Comparison of ENCODE assay signal across 21 mouse cellular contexts in genomic region chr16:33894449-33894848, GRCm38 (mm10).
DNase-seq lines count a peak whose midpoint lies in the region; ATAC-seq and TF ChIP-seq lines count a peak whose summit lies in the region.
"Had no signal": no experiment of that assay in that cellular context is flagged by ENCODE, and none has a peak within 500 bp of the region (broad histone marks: within the 10 kb centered on the region; RNA-seq: fewer than 3 reads in every experiment).

No protein-coding gene starts in this region.

- peaks cover 30% of the 10 kb centered on the region for H3K4me1 ChIP-seq in kidney, adult 2 months (ENCODE audit: control insufficient read depth, insufficient read depth, low read length)
- H3K4me1 ChIP-seq in kidney, embryonic 14.5 days (ENCODE audit: control insufficient read depth, insufficient read depth, low read length): peaks cover 32% of the 10 kb centered on the region
- peaks cover 46% of the 10 kb centered on the region for H3K4me1 ChIP-seq in bone marrow macrophage, adult 2 months (ENCODE audit: control insufficient read depth, insufficient read depth, low read length)
- H3K4me1 ChIP-seq in liver, embryonic 16.5 days (ENCODE audit: control insufficient read depth, low read depth, low read length): peaks cover 27% of the 10 kb centered on the region

- no peaks in the 10 kb centered on the region for H3K9me3 ChIP-seq in kidney, embryonic 14.5 days (ENCODE audit: control insufficient read depth, low read length)
- no peaks in the 10 kb centered on the region for H3K9me3 ChIP-seq in liver, embryonic 16.5 days (replicated peaks; ENCODE audit: control insufficient read depth, low read length)
- H3K9me3 ChIP-seq: forebrain, embryonic 12.5 days; midbrain, embryonic 10.5 days had no signal

- H3K4me2 ChIP-seq in kidney, embryonic 14.5 days (replicated peaks; ENCODE audit: low read depth, low read length): no peak overlapping the region
- H3K4me2 ChIP-seq in liver, embryonic 16.5 days (ENCODE audit: low read depth, low read length): no peak overlapping the region
- H3K4me2 ChIP-seq: forebrain, embryonic 12.5 days had no signal

- no peak for TF ChIP-seq CTCF in kidney, adult 2 months (conservative IDR thresholded peaks at IDR 0.05; ENCODE audit: insufficient read depth, insufficient read length, low read depth, low read length)
- no peak for TF ChIP-seq CTCF in bone marrow macrophage, adult 2 months (IDR thresholded peaks at IDR 0.05; ENCODE audit: low read depth, low read length)

- no peak overlapping the region for H3K4me3 ChIP-seq in kidney, adult 2 months (ENCODE audit: insufficient read depth, low read depth, low read length)
- no peak overlapping the region for H3K4me3 ChIP-seq in kidney, embryonic 14.5 days (ENCODE audit: low read length)
- no peak overlapping the region for H3K4me3 ChIP-seq in bone marrow macrophage, adult 2 months (ENCODE audit: insufficient read depth, low read length)
- H3K4me3 ChIP-seq in liver, embryonic 16.5 days (ENCODE audit: low read depth, low read length): no peak overlapping the region
- H3K4me3 ChIP-seq: forebrain, embryonic 12.5 days; midbrain, embryonic 10.5 days had no signal

- no peaks in the 10 kb centered on the region for H3K27me3 ChIP-seq in kidney, adult 2 months (replicated peaks; ENCODE audit: control insufficient read depth, insufficient read depth, low read length)
- H3K27me3 ChIP-seq in kidney, embryonic 14.5 days (ENCODE audit: control insufficient read depth, insufficient read depth, low read length): no peaks in the 10 kb centered on the region
- H3K27me3 ChIP-seq in liver, embryonic 16.5 days (ENCODE audit: control insufficient read depth, insufficient read depth, low read depth, low read length): no peaks in the 10 kb centered on the region
- H3K27me3 ChIP-seq: forebrain, embryonic 12.5 days had no signal

- H3K9ac ChIP-seq in kidney, embryonic 14.5 days (ENCODE audit: low read depth, low read length): no peak overlapping the region
- no peak overlapping the region for H3K9ac ChIP-seq in liver, embryonic 16.5 days (ENCODE audit: low read depth, low read length)
- H3K9ac ChIP-seq: forebrain, embryonic 12.5 days had no signal

- TF ChIP-seq POLR2A in kidney, adult 2 months (IDR thresholded peaks at IDR 0.05; ENCODE audit: low read depth, low read length): no peak
- no peak for TF ChIP-seq POLR2A in bone marrow macrophage, adult 2 months (IDR thresholded peaks at IDR 0.05; ENCODE audit: borderline replicate concordance, low read depth, low read length)

- DNase-seq in kidney, adult 2 months: no peak
- peak; percentile 38 for DNase-seq in 3T3-L1 (ENCODE audit: low read depth, low spot score)
- DNase-seq in spleen, postnatal 4 days (ENCODE audit: low spot score in 2 of 2): no peak
- DNase-seq in neural tube, embryonic 10.5 days (ENCODE audit: extremely low spot score, low spot score): no peak
- DNase-seq: adrenal gland, postnatal 14 days; cerebellum, adult 18-20 months; cerebellum, postnatal 25 days; gastrocnemius, postnatal 10 days; heart, postnatal 36 days; retina, postnatal 1 day had no signal

- no peaks in the 10 kb centered on the region for H3K36me3 ChIP-seq in kidney, adult 2 months (ENCODE audit: control insufficient read depth, insufficient read depth, low read length)
- H3K36me3 ChIP-seq in kidney, embryonic 14.5 days (ENCODE audit: control insufficient read depth, insufficient read depth, low read length): peaks cover 4% of the 10 kb centered on the region; the same call in 1 of the 2 replicates
- H3K36me3 ChIP-seq in liver, embryonic 16.5 days (ENCODE audit: control insufficient read depth, insufficient read depth): no peaks in the 10 kb centered on the region
- H3K36me3 ChIP-seq: forebrain, embryonic 12.5 days; midbrain, embryonic 10.5 days had no signal

- WGBS in kidney, adult 2 months: 58% methylated on average over 1 of the region's 1 CpGs
- WGBS in kidney, embryonic 14.5 days: 62% methylated on average over 1 of the region's 1 CpGs
- 10% methylated on average over 1 of the region's 1 CpGs for WGBS in liver, embryonic 16.5 days (ENCODE audit: insufficient replicate concordance)

- no peak for ATAC-seq in kidney, embryonic 14.5 days (ENCODE audit: low FRiP score, low TSS enrichment)
- no peak for ATAC-seq in liver, embryonic 16.5 days (ENCODE audit: low read depth)
- ATAC-seq: activated CD4-positive, CD25-positive, alpha-beta regulatory T cell, adult 4 months; CD4-positive, CD25-positive, alpha-beta regulatory T cell, adult 4 months; hindbrain, embryonic 16.5 days; intestine, embryonic 16.5 days; lung, postnatal 0 days had no signal

- peak overlapping the region; percentile 33; the same call in 1 of the 2 replicates for H3K27ac ChIP-seq in kidney, adult 2 months (ENCODE audit: insufficient read depth, low read depth, low read length)
- H3K27ac ChIP-seq in kidney, embryonic 14.5 days (ENCODE audit: low read depth, low read length): no peak overlapping the region
- peak overlapping the region; percentile 38; the same call in 1 of the 2 replicates for H3K27ac ChIP-seq in bone marrow macrophage, adult 2 months (ENCODE audit: insufficient read depth, low read depth, low read length)
- peak overlapping the region; percentile 53 for H3K27ac ChIP-seq in liver, embryonic 16.5 days (ENCODE audit: low read length)
- H3K27ac ChIP-seq: forebrain, embryonic 12.5 days; midbrain, embryonic 10.5 days; stomach, postnatal 0 days had no signal
